Mouse (Mus musculus): Measurements from ENCODE around the gene Igsf9. TPM values are rescaled to one million over a fixed set of nuclear protein-coding genes. Genes with fewer than 3 reads are reported as not detected.

The Igsf9 gene
- polyA plus RNA-seq, 1 experiment, result 2.2 TPM

- TF ChIP-seq POLR2A (IDR thresholded peaks at IDR 0.05; ENCODE audit: borderline replicate concordance, insufficient read depth, low read length) (no peak), CTCF (IDR thresholded peaks at IDR 0.05; ENCODE audit: borderline replicate concordance, insufficient read depth, low read depth, low read length) (no peak)
- no peaks in the 10 kb centered on the region for H3K27me3 ChIP-seq (ENCODE audit: control insufficient read depth, insufficient read depth, low read length)
- no peak overlapping the region for H3K27ac ChIP-seq (ENCODE audit: insufficient read depth, low read length)
- H3K4me1 ChIP-seq (ENCODE audit: control insufficient read depth, insufficient read depth, low read length), result no peaks in the 10 kb centered on the region
- no peak overlapping the region for H3K4me3 ChIP-seq (replicated peaks; ENCODE audit: insufficient read depth, low read depth, low read length)
- 33% methylated on average over 8 of the region's 8 CpGs for WGBS
- no peak for DNase-seq
These were observed 11.7 kb upstream of the Igsf9 start for GRCm38 (mm10) chr1:172469810-172470448.

GRCm38 (mm10) chr1:172472909-172473308 lies 8.7 kb upstream of the Igsf9 start:
- TF ChIP-seq POLR2A (IDR thresholded peaks at IDR 0.05; ENCODE audit: borderline replicate concordance, insufficient read depth, low read length) (no peak), CTCF (IDR thresholded peaks at IDR 0.05; ENCODE audit: borderline replicate concordance, insufficient read depth, low read depth, low read length) (no peak)
- no peak for DNase-seq
- no peak overlapping the region for H3K4me3 ChIP-seq (replicated peaks; ENCODE audit: insufficient read depth, low read depth, low read length)
- H3K4me1 ChIP-seq (ENCODE audit: control insufficient read depth, insufficient read depth, low read length), result no peaks in the 10 kb centered on the region
- no peaks in the 10 kb centered on the region for H3K27me3 ChIP-seq (ENCODE audit: control insufficient read depth, insufficient read depth, low read length)
- H3K27ac ChIP-seq (ENCODE audit: insufficient read depth, low read length), result no peak overlapping the region

DNA sequence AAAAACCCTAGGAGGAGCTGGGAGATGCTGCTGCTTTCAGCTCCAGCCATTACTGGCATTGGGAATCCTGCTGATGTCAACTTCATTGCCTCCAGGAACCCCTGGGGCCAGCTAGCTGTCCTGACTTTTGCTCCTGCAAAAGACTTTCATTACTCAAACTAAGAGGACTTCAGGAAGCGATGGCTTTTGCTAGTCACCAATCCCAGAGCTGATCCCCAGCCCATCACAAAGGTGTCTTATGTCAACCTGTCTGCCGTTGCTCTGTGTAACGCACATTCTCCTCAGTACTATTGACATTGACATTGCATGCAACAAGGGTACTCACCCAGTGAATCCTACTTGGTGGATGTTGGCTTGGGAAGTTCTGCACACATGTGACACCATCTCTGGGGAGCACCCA lies 7.4 kb upstream of the Igsf9 start:
- Histone ChIP-seq H3K4me1 (ENCODE audit: control insufficient read depth, insufficient read depth, low read length) (no peaks in the 10 kb centered on the region), H3K4me3 (replicated peaks; ENCODE audit: insufficient read depth, low read depth, low read length) (no peak overlapping the region), H3K27ac (ENCODE audit: insufficient read depth, low read length) (no peak overlapping the region), H3K27me3 (ENCODE audit: control insufficient read depth, insufficient read depth, low read length) (no peaks in the 10 kb centered on the region)
- TF ChIP-seq CTCF (IDR thresholded peaks at IDR 0.05; ENCODE audit: borderline replicate concordance, insufficient read depth, low read depth, low read length), result no peak
- WGBS, result 87% methylated on average over 3 of the region's 3 CpGs
- no peak for DNase-seq

DNA sequence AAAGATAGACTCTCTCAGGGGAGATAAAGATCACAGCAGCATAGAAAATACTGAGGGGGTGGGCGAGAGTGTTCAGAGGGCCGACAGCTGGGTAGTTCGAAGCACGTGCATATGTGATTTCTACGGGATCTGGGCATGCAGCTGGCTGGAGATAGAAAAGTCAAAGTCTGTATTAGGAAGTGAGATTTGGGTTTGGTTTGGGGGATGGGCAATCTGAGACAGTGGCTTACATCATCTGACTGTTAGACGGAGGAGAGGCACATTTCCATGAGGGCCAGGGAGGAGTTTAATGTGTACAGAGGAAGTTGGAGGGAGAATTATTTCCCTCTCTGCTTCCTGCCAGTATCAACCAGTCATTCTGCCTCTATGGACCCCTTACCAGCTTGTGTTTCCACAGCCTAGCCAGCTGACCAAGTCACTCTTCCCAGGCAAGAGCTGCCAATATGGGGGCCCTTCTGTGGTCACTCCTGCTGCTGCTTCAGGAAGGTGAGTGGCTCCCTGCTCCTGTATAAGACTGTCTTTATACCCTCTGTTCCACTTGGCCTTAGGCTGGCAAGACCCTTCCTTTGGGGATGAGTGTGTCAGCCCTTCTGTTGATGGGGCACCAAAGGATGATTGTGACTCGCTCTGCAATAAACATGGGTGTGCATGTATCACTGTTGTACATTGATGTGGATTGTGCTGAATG lies 6.4 kb upstream of the Igsf9 start, which contains the start of gene Slamf9:
Gene Slamf9 (plus strand): TSS at position 305 of the 688 bp plus-strand sequence.
- 72% methylated on average over 7 of the region's 7 CpGs for WGBS
- no peaks in the 10 kb centered on the region for H3K27me3 ChIP-seq (ENCODE audit: control insufficient read depth, insufficient read depth, low read length)
- H3K27ac ChIP-seq (ENCODE audit: insufficient read depth, low read length), result no peak within 1 kb of the TSS
- no peak within 1 kb of the TSS for H3K4me3 ChIP-seq (replicated peaks; ENCODE audit: insufficient read depth, low read depth, low read length)
- no peaks in the 10 kb centered on the region for H3K4me1 ChIP-seq (ENCODE audit: control insufficient read depth, insufficient read depth, low read length)
- no peak for DNase-seq
- TF ChIP-seq POLR2A (IDR thresholded peaks at IDR 0.05; ENCODE audit: borderline replicate concordance, insufficient read depth, low read length) (no peak), CTCF (IDR thresholded peaks at IDR 0.05; ENCODE audit: borderline replicate concordance, insufficient read depth, low read depth, low read length) (no peak)

DNA sequence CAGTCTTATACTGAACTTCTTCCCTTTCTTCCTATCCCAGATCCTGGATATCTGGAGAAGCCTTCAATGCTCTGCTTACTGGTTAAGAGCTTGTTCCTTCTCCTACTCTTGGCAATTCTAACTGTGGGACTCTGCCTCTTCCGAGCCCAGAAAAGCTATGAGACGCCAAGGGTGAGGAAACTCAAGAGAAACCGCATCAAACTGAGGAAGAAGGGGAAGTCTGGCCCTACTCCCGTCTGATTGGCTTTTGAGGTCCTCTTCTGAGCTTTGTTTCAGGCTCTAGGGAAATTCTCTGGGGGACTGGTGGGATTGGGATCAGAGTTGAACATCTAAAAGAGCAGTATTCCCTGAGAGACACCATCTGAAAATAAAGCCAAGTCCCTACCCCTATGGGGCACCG lies 3.6 kb upstream of the Igsf9 start:
- no peak for DNase-seq
- 75% methylated on average over 5 of the region's 5 CpGs for WGBS
- H3K4me3 ChIP-seq (replicated peaks; ENCODE audit: insufficient read depth, low read depth, low read length), result no peak overlapping the region

GRCm38 (mm10) chr1:172480376-172480775 lies 1.2 kb upstream of the Igsf9 start:
- Histone ChIP-seq H3K4me3 (replicated peaks; ENCODE audit: insufficient read depth, low read depth, low read length) (no peak overlapping the region), H3K27me3 (ENCODE audit: control insufficient read depth, insufficient read depth, low read length) (no peaks in the 10 kb centered on the region), H3K27ac (ENCODE audit: insufficient read depth, low read length) (no peak overlapping the region), H3K4me1 (ENCODE audit: control insufficient read depth, insufficient read depth, low read length) (no peaks in the 10 kb centered on the region)
- DNase-seq, result no peak
- WGBS, result 60% methylated on average over 4 of the region's 4 CpGs
- TF ChIP-seq CTCF (IDR thresholded peaks at IDR 0.05; ENCODE audit: borderline replicate concordance, insufficient read depth, low read depth, low read length) (no peak), POLR2A (IDR thresholded peaks at IDR 0.05; ENCODE audit: borderline replicate concordance, insufficient read depth, low read length) (no peak)

More for the DNA sequence above, 3.6 kb upstream of the Igsf9 start:
- Histone ChIP-seq H3K4me1 (ENCODE audit: control insufficient read depth, insufficient read depth, low read length) (no peaks in the 10 kb centered on the region), H3K27ac (ENCODE audit: insufficient read depth, low read length) (no peak overlapping the region), H3K27me3 (ENCODE audit: control insufficient read depth, insufficient read depth, low read length) (no peaks in the 10 kb centered on the region)
- no peak for TF ChIP-seq POLR2A (IDR thresholded peaks at IDR 0.05; ENCODE audit: borderline replicate concordance, insufficient read depth, low read length)
- no peak for TF ChIP-seq CTCF (IDR thresholded peaks at IDR 0.05; ENCODE audit: borderline replicate concordance, insufficient read depth, low read depth, low read length)

DNA sequence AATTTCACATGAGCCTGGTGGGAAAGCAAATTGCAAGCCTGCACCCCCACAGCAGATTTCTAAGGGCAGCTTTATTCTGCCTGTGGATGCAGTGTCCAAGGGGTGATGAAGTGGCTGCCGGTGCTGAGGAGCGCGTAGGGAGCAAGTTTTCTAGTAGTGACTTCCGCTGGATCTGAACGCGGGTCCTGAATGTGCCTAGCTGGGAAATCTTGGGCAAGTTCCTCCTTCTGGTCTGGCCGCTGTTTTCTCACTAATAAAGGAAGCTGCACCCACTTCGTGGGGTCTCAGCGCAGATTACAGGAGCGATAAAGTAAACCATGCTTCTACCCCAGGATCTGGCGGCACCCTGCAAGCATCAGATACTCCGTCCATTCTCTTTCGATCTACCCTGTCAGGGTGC lies 477 bp upstream of the Igsf9 start:
- H3K4me3 ChIP-seq (replicated peaks; ENCODE audit: insufficient read depth, low read depth, low read length), result no peak overlapping the region
- H3K27ac ChIP-seq (ENCODE audit: insufficient read depth, low read length), result no peak overlapping the region
- DNase-seq, result no peak
- WGBS, result 35% methylated on average over 13 of the region's 13 CpGs
- no peak for TF ChIP-seq CTCF (IDR thresholded peaks at IDR 0.05; ENCODE audit: borderline replicate concordance, insufficient read depth, low read depth, low read length)
- TF ChIP-seq POLR2A (IDR thresholded peaks at IDR 0.05; ENCODE audit: borderline replicate concordance, insufficient read depth, low read length), result no peak
- H3K27me3 ChIP-seq (ENCODE audit: control insufficient read depth, insufficient read depth, low read length), result no peaks in the 10 kb centered on the region
- no peaks in the 10 kb centered on the region for H3K4me1 ChIP-seq (ENCODE audit: control insufficient read depth, insufficient read depth, low read length)
